Mouse (Mus musculus): ENCODE results near the gene Cdhr2.

- TF ChIP-seq POLR2A (IDR thresholded peaks at IDR 0.05; ENCODE audit: insufficient read depth, low read depth, low read length) (no peak), CTCF (IDR thresholded peaks at IDR 0.05) (no peak)
Measured at GRCm38 (mm10) chr13:54748190-54748589, 46.9 kb downstream of the Cdhr2 start.

Measured in heart, adult 2 months (tissue).